Mouse (Mus musculus): ENCODE data around the gene Umps. TPM values are rescaled to one million over a fixed set of nuclear protein-coding genes. Genes with fewer than 3 reads are reported as not detected.
A peak's percentile ranks its signal among the peaks of the same experiment; 100 is the strongest.

The Umps gene
- total and polyA plus RNA-seq, 3 experiments: 109 to 132 TPM; not detected in 1

DNA sequence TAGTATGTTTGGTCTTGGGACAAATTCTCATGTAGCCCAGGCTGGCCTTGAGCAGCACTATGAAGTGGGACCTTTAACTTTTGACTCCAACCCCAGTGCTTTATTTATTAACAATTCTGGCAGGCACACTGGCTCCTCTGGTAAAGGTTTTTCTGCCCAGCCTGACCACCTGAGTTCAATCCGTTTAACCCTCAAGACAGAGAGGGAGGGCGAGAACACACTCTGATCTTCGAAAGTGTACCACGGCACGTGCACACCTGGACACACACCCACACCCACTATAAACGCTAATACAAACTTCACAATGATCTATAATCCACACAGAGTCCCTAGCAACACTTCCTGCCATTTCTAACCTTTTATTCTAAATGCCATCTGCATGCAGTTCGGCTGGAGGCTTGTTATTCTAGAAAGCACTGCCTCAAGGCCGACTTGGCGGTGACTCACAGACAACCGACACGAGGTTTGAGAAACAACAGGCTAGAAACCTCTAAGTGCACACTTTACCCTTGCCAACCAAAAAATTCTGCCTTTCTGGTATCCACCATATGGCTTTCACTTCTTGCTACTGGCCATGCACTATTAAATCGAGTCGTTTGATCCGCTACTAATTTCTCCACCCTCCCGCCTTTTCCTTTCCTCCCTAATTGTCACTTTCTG, 830 bp downstream of the Umps start:
- peaks cover 12 to 25% of the 10 kb centered on the region in 2 experiments for H3K36me3 ChIP-seq (ENCODE audit: control insufficient read depth in 1 of 2, insufficient read depth in 2 of 2, low read length in 2 of 2)
- TF ChIP-seq MAX (IDR thresholded peaks at IDR 0.05; ENCODE audit: low read length): peak; percentile 9; the same call in 1 of the 2 replicates
- no peak for TF ChIP-seq MAZ (IDR thresholded peaks at IDR 0.05; ENCODE audit: low read depth, low read length)
- TF ChIP-seq POLR2AphosphoS5 (IDR thresholded peaks at IDR 0.05; ENCODE audit: borderline replicate concordance, low read depth, low read length): no peak
- no peak for TF ChIP-seq CHD2 (IDR thresholded peaks at IDR 0.05; ENCODE audit: low read length)
- TF ChIP-seq ZMIZ1 (IDR thresholded peaks at IDR 0.05; ENCODE audit: low read depth, low read length): no peak
- TF ChIP-seq ZNF384 (IDR thresholded peaks at IDR 0.05; ENCODE audit: low read depth, low read length): no peak
- peak; percentile 22; the same call in 1 of the 2 replicates for TF ChIP-seq SIN3A (IDR thresholded peaks at IDR 0.05; ENCODE audit: low read length)
- TF ChIP-seq RCOR1 (IDR thresholded peaks at IDR 0.05; ENCODE audit: low read depth, low read length): no peak
- no peak for TF ChIP-seq ZC3H11A (IDR thresholded peaks at IDR 0.05; ENCODE audit: low read depth, low read length)
- TF ChIP-seq UBTF (IDR thresholded peaks at IDR 0.05; ENCODE audit: borderline replicate concordance, insufficient read depth, low read depth, low read length): no peak
- TF ChIP-seq KAT2A (conservative IDR thresholded peaks at IDR 0.05; ENCODE audit: low read depth, low read length): no peak
- TF ChIP-seq CHD1 (IDR thresholded peaks at IDR 0.05; ENCODE audit: low read depth, low read length): no peak
- TF ChIP-seq ETS1 (IDR thresholded peaks at IDR 0.05; ENCODE audit: low read depth, low read length): no peak
- no peak for TF ChIP-seq MYB (IDR thresholded peaks at IDR 0.05; ENCODE audit: low read depth, low read length)
- no peak for TF ChIP-seq MEF2A (IDR thresholded peaks at IDR 0.05; ENCODE audit: extremely low read depth, insufficient replicate concordance, low read depth, low read length, poor library complexity, severe bottlenecking)
- no peak for TF ChIP-seq SMC3 (IDR thresholded peaks at IDR 0.05; ENCODE audit: low read depth, low read length)
- TF ChIP-seq POLR2AphosphoS2 (IDR thresholded peaks at IDR 0.05; ENCODE audit: low read length): no peak
- TF ChIP-seq ELF1 (IDR thresholded peaks at IDR 0.05; ENCODE audit: low read depth, low read length): no peak
- no peak for TF ChIP-seq GABPA (IDR thresholded peaks at IDR 0.05; ENCODE audit: low read depth, low read length)
- TF ChIP-seq HCFC1 (IDR thresholded peaks at IDR 0.05; ENCODE audit: low read depth, low read length): no peak
- TF ChIP-seq BHLHE40 (IDR thresholded peaks at IDR 0.05; ENCODE audit: borderline replicate concordance, low read depth, low read length): peak; percentile 85
- no peak for TF ChIP-seq NRF1 (IDR thresholded peaks at IDR 0.05; ENCODE audit: insufficient read depth, low read depth, low read length, poor library complexity, severe bottlenecking)
- TF ChIP-seq EP300 (IDR thresholded peaks at IDR 0.05; ENCODE audit: low read depth in 1 of 2, low read length in 2 of 2): no peak
- no peak for TF ChIP-seq E2F4 (IDR thresholded peaks at IDR 0.05; ENCODE audit: borderline replicate concordance, low read depth, low read length)
- no peak for TF ChIP-seq NELFE (IDR thresholded peaks at IDR 0.05; ENCODE audit: low read depth, low read length)
- TF ChIP-seq TBP (IDR thresholded peaks at IDR 0.05; ENCODE audit: low read depth, low read length): no peak
- peak overlapping the region; percentile 83 for H3K27ac ChIP-seq (ENCODE audit: control insufficient read depth, low read depth, low read length)
- peak overlapping the region; percentile 95 for H3K9ac ChIP-seq (ENCODE audit: control insufficient read depth, low read depth, low read length, poor library complexity, severe bottlenecking)
- peaks cover 5 to 10% of the 10 kb centered on the region in 2 experiments for H3K4me1 ChIP-seq (ENCODE audit: control insufficient read depth in 1 of 2, insufficient read depth in 2 of 2, low read length in 2 of 2)
- H3K79me2 ChIP-seq (ENCODE audit: control insufficient read depth, insufficient read depth, low read length, poor library complexity): peaks cover 46% of the 10 kb centered on the region
- H3K27me3 ChIP-seq (ENCODE audit: control insufficient read depth in 1 of 2, insufficient read depth in 2 of 2, low read length in 2 of 2): no peaks in the 10 kb centered on the region; a peak in 1 of 4 replicates
- peak overlapping the region; percentile 55 to 95 for H3K4me3 ChIP-seq (ENCODE audit: control insufficient read depth in 1 of 2, insufficient read depth in 1 of 2, low read depth in 2 of 2, low read length in 2 of 2)
- no peaks in the 10 kb centered on the region for H3K9me3 ChIP-seq (replicated peaks; ENCODE audit: insufficient read depth, low read length)
- peak; percentile 55 for DNase-seq (ENCODE audit: low read depth, low spot score)

Data from MEL (cell line).